Mouse (Mus musculus): ENCODE measurements around the gene Gsc2. TPM values are rescaled to one million over a fixed set of nuclear protein-coding genes. Genes with fewer than 3 reads are reported as not detected.

Gsc2 gene
- polyA plus RNA-seq, 1 experiment from 2014 or later = not detected

GRCm38 (mm10) chr16:17931906-17932460 is 17.1 kb upstream of the Gsc2 start:
- peaks cover under 1 to 4% of the 10 kb centered on the region in 2 experiments; a peak in 2 of 4 replicates for H3K4me1 ChIP-seq (ENCODE audit: control insufficient read depth in 2 of 2, insufficient read depth in 2 of 2, low read length in 2 of 2)
- no peak overlapping the region for H3K27ac ChIP-seq (replicated peaks in 1 of 2; ENCODE audit: control insufficient read depth in 1 of 2, insufficient read depth in 1 of 2, low read depth in 2 of 2, low read length in 2 of 2)
- 73% methylated on average over 5 of the region's 5 CpGs for WGBS
- H3K9ac ChIP-seq (ENCODE audit: low read length) = no peak overlapping the region
- ATAC-seq (ENCODE audit: insufficient number of reproducible peaks, insufficient read depth, low FRiP score, low read depth) = no peak
- H3K36me3 ChIP-seq (ENCODE audit: control insufficient read depth, insufficient read depth, low read length) = no peaks in the 10 kb centered on the region
- H3K27me3 ChIP-seq (ENCODE audit: control insufficient read depth, insufficient read depth, low read length) = 0 out of 2 replicates have a peak, but pooled peaks cover 3% of the 10 kb centered on the region
- H3K4me2 ChIP-seq (ENCODE audit: low read length) = no peak overlapping the region
- no peak overlapping the region for H3K4me3 ChIP-seq (ENCODE audit: control insufficient read depth in 1 of 2, insufficient read depth in 1 of 2, low read depth in 1 of 2, low read length in 2 of 2)
- no peaks in the 10 kb centered on the region for H3K9me3 ChIP-seq (ENCODE audit: control insufficient read depth, low read length)

- Histone ChIP-seq H3K9ac (ENCODE audit: low read length) (no peak overlapping the region), H3K4me2 (ENCODE audit: low read length) (no peak overlapping the region), H3K36me3 (ENCODE audit: control insufficient read depth, insufficient read depth, low read length) (peaks cover 18% of the 10 kb centered on the region), H3K27ac (replicated peaks in 1 of 2; ENCODE audit: control insufficient read depth in 1 of 2, insufficient read depth in 1 of 2, low read depth in 2 of 2, low read length in 2 of 2) (no peak overlapping the region), H3K27me3 (ENCODE audit: control insufficient read depth, insufficient read depth, low read length) (no peaks in the 10 kb centered on the region), H3K4me1 (ENCODE audit: control insufficient read depth in 2 of 2, insufficient read depth in 2 of 2, low read length in 2 of 2) (peaks cover 2 to 6% of the 10 kb centered on the region in 2 experiments; a peak in 2 of 4 replicates), H3K9me3 (ENCODE audit: control insufficient read depth, low read length) (no peaks in the 10 kb centered on the region), H3K4me3 (ENCODE audit: control insufficient read depth in 1 of 2, insufficient read depth in 1 of 2, low read depth in 1 of 2, low read length in 2 of 2) (no peak overlapping the region)
- 75% methylated on average over 2 of the region's 2 CpGs for WGBS
- no peak for ATAC-seq (ENCODE audit: insufficient number of reproducible peaks, insufficient read depth, low FRiP score, low read depth)
Observed at GRCm38 (mm10) chr16:17929631-17930030, 14.8 kb upstream of the Gsc2 start.

GRCm38 (mm10) chr16:17929211-17929610 is 14.4 kb upstream of the Gsc2 start:
- Histone ChIP-seq H3K9ac (ENCODE audit: low read length) (no peak overlapping the region), H3K4me1 (ENCODE audit: control insufficient read depth in 2 of 2, insufficient read depth in 2 of 2, low read length in 2 of 2) (peaks cover 2 to 6% of the 10 kb centered on the region in 2 experiments; a peak in 2 of 4 replicates), H3K9me3 (ENCODE audit: control insufficient read depth, low read length) (no peaks in the 10 kb centered on the region), H3K27ac (replicated peaks in 1 of 2; ENCODE audit: control insufficient read depth in 1 of 2, insufficient read depth in 1 of 2, low read depth in 2 of 2, low read length in 2 of 2) (no peak overlapping the region), H3K27me3 (ENCODE audit: control insufficient read depth, insufficient read depth, low read length) (no peaks in the 10 kb centered on the region), H3K4me3 (ENCODE audit: control insufficient read depth in 1 of 2, insufficient read depth in 1 of 2, low read depth in 1 of 2, low read length in 2 of 2) (no peak overlapping the region), H3K4me2 (ENCODE audit: low read length) (no peak overlapping the region), H3K36me3 (ENCODE audit: control insufficient read depth, insufficient read depth, low read length) (peaks cover 18% of the 10 kb centered on the region)
- WGBS = 27% methylated on average over 2 of the region's 2 CpGs
- no peak for ATAC-seq (ENCODE audit: insufficient number of reproducible peaks, insufficient read depth, low FRiP score, low read depth)

- Histone ChIP-seq H3K4me3 (ENCODE audit: control insufficient read depth in 1 of 2, insufficient read depth in 1 of 2, low read depth in 1 of 2, low read length in 2 of 2) (peak overlapping the region; percentile 87 to 92), H3K9ac (ENCODE audit: low read length) (peak overlapping the region; percentile 86), H3K4me1 (ENCODE audit: control insufficient read depth in 2 of 2, insufficient read depth in 2 of 2, low read length in 2 of 2) (peaks cover 2 to 6% of the 10 kb centered on the region in 2 experiments; a peak in 2 of 4 replicates), H3K4me2 (ENCODE audit: low read length) (peak overlapping the region; percentile 97), H3K27me3 (ENCODE audit: control insufficient read depth, insufficient read depth, low read length) (no peaks in the 10 kb centered on the region), H3K36me3 (ENCODE audit: control insufficient read depth, insufficient read depth, low read length) (peaks cover 18% of the 10 kb centered on the region), H3K9me3 (ENCODE audit: control insufficient read depth, low read length) (no peaks in the 10 kb centered on the region), H3K27ac (replicated peaks in 1 of 2; ENCODE audit: control insufficient read depth in 1 of 2, insufficient read depth in 1 of 2, low read depth in 2 of 2, low read length in 2 of 2) (peak overlapping the region; percentile 39 to 50; a peak in 3 of 4 replicates)
- 0% methylated on average over 9 of the region's 9 CpGs for WGBS
- ATAC-seq (ENCODE audit: insufficient number of reproducible peaks, insufficient read depth, low FRiP score, low read depth) = peak; percentile 20; the same call in 1 of the 2 replicates
Observed at GRCm38 (mm10) chr16:17928627-17929104, 13.8 kb upstream of the Gsc2 start.

- Histone ChIP-seq H3K27me3 (ENCODE audit: control insufficient read depth, insufficient read depth, low read length) (no peaks in the 10 kb centered on the region), H3K4me1 (ENCODE audit: control insufficient read depth in 2 of 2, insufficient read depth in 2 of 2, low read length in 2 of 2) (peaks cover 2 to 6% of the 10 kb centered on the region in 2 experiments; a peak in 2 of 4 replicates), H3K9ac (ENCODE audit: low read length) (peak within 1 kb of the TSS; percentile 86), H3K27ac (replicated peaks in 1 of 2; ENCODE audit: control insufficient read depth in 1 of 2, insufficient read depth in 1 of 2, low read depth in 2 of 2, low read length in 2 of 2) (peak within 1 kb of the TSS; percentile 39 to 50; a peak in 3 of 4 replicates), H3K4me2 (ENCODE audit: low read length) (peak within 1 kb of the TSS; percentile 97), H3K36me3 (ENCODE audit: control insufficient read depth, insufficient read depth, low read length) (peaks cover 18% of the 10 kb centered on the region), H3K9me3 (ENCODE audit: control insufficient read depth, low read length) (no peaks in the 10 kb centered on the region), H3K4me3 (ENCODE audit: control insufficient read depth in 1 of 2, insufficient read depth in 1 of 2, low read depth in 1 of 2, low read length in 2 of 2) (peak within 1 kb of the TSS; percentile 87 to 92)
- peak; percentile 51 for ATAC-seq (ENCODE audit: insufficient number of reproducible peaks, insufficient read depth, low FRiP score, low read depth)
- WGBS = under 1% methylated on average over 43 of the region's 47 CpGs
Observed at GRCm38 (mm10) chr16:17928087-17928580, 13.3 kb upstream of the Gsc2 start, which contains the start of gene Slc25a1. TSS of gene Slc25a1 (minus strand) at chr16:17928219.

- WGBS = 1% methylated on average over 72 of the region's 72 CpGs
- H3K36me3 ChIP-seq (ENCODE audit: control insufficient read depth, insufficient read depth, low read length) = peaks cover 18% of the 10 kb centered on the region
- ATAC-seq (ENCODE audit: insufficient number of reproducible peaks, insufficient read depth, low FRiP score, low read depth) = peak; percentile 37
Observed at GRCm38 (mm10) chr16:17927351-17928082, 12.7 kb upstream of the Gsc2 start.

GRCm38 (mm10) chr16:17922163-17922538 is 7.3 kb upstream of the Gsc2 start:
- Histone ChIP-seq H3K9ac (ENCODE audit: low read length) (peak overlapping the region; percentile 96), H3K36me3 (ENCODE audit: control insufficient read depth, insufficient read depth, low read length) (peaks cover 18% of the 10 kb centered on the region), H3K4me1 (ENCODE audit: control insufficient read depth in 2 of 2, insufficient read depth in 2 of 2, low read length in 2 of 2) (peaks cover 13 to 20% of the 10 kb centered on the region in 2 experiments), H3K9me3 (ENCODE audit: control insufficient read depth, low read length) (no peaks in the 10 kb centered on the region), H3K4me3 (ENCODE audit: control insufficient read depth in 1 of 2, insufficient read depth in 1 of 2, low read depth in 1 of 2, low read length in 2 of 2) (peak overlapping the region; percentile 84 to 99), H3K27ac (replicated peaks in 1 of 2; ENCODE audit: control insufficient read depth in 1 of 2, insufficient read depth in 1 of 2, low read depth in 2 of 2, low read length in 2 of 2) (peak overlapping the region; percentile 87 to 90), H3K27me3 (ENCODE audit: control insufficient read depth, insufficient read depth, low read length) (peaks cover 21% of the 10 kb centered on the region), H3K4me2 (ENCODE audit: low read length) (peak overlapping the region; percentile 95)
- peak; percentile 7; the same call in 1 of the 2 replicates for ATAC-seq (ENCODE audit: insufficient number of reproducible peaks, insufficient read depth, low FRiP score, low read depth)
- WGBS = under 1% methylated on average over 14 of the region's 14 CpGs

More at GRCm38 (mm10) chr16:17927351-17928082, 12.7 kb upstream of the Gsc2 start:
- peak overlapping the region; percentile 86 for H3K9ac ChIP-seq (ENCODE audit: low read length)
- peak overlapping the region; percentile 36 to 39; a peak in 1 of 4 replicates for H3K27ac ChIP-seq (replicated peaks in 1 of 2; ENCODE audit: control insufficient read depth in 1 of 2, insufficient read depth in 1 of 2, low read depth in 2 of 2, low read length in 2 of 2)
- peak overlapping the region; percentile 87 to 92 for H3K4me3 ChIP-seq (ENCODE audit: control insufficient read depth in 1 of 2, insufficient read depth in 1 of 2, low read depth in 1 of 2, low read length in 2 of 2)
- H3K9me3 ChIP-seq (ENCODE audit: control insufficient read depth, low read length) = no peaks in the 10 kb centered on the region
- H3K27me3 ChIP-seq (ENCODE audit: control insufficient read depth, insufficient read depth, low read length) = no peaks in the 10 kb centered on the region
- H3K4me2 ChIP-seq (ENCODE audit: low read length) = peak overlapping the region; percentile 97
- peaks cover 3 to 10% of the 10 kb centered on the region in 2 experiments for H3K4me1 ChIP-seq (ENCODE audit: control insufficient read depth in 2 of 2, insufficient read depth in 2 of 2, low read length in 2 of 2)

All from heart, embryonic 14.5 days (tissue).